Mouse (Mus musculus) common myeloid progenitor, adult 5-6 weeks (primary cell): Measurements from ENCODE around the gene Serinc4. TPM values are rescaled to one million over a fixed set of nuclear protein-coding genes. Genes with fewer than 3 reads are reported as not detected.

Experiments used
- ATAC-seq: replicated peaks from 2 replicates; pipeline ENCODE4 v1.8.0; 2016; ENCODE audit warnings: low read depth, mild to moderate bottlenecking, moderate TSS enrichment, inconsistent platforms; ENCODE audit not compliant: poor library complexity, severe bottlenecking
- total RNA-seq: library from RNA; stranded (forward); fragments of 200-1000, 187-1606 nt; gene quantifications from 2 replicates; pipeline ENCODE4 v1.2.3, GENCODE M21; 2017

Gene Serinc4
- total RNA-seq, 1 experiment from 2014 or later: 1.4 TPM

DNA sequence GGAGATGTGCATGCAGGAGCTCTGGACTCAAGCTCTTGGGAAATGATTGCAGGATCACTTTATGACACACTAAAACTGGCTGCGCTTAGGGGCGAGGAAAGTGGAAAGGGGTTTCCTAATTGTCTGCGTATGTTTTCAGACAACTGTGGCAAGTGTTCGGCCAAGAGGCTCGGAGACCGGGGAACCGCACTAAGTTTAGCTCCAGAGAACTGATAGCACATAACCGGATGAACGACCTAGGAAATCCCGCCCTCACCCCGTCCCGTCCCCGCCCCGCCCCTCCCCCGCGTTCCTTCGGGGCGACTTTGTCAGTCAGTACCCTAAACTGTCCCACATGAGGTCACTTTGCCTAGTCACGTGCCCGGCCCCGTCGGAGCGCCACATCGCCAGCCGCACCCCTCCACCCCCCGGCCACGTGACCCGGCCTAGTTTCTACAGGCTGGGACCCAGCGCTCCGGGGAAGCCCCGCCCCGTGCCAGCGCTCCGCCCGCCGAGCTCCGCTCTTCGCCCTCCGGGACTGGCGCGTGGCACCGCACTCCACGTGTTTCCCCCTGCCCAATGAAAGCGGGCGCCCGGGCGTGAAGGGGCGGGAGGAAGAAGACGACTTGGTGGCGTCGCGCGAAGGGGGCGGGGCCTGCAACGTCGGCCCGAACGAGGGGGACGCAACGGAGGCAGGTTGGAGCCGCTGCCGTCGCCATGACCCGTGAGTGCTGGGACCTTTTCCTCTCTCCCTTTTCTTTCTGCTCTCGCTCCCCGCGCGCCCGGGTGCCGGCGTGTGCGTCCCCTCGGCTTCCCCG lies 7.6 kb downstream of the Serinc4 start, which contains the start of gene Serf2:
Gene Serf2 (plus strand): TSS at position 457 of the 797 bp plus-strand sequence.
- ATAC-seq: peak; percentile 88

GRCm38 (mm10) chr2:121448136-121448535 lies 8.4 kb downstream of the Serinc4 start:
- ATAC-seq: no peak

- no peak for ATAC-seq
Measured at GRCm38 (mm10) chr2:121447006-121447405, 9.6 kb downstream of the Serinc4 start.

- no peak for ATAC-seq
Measured at GRCm38 (mm10) chr2:121446506-121446905, 10.1 kb downstream of the Serinc4 start.

DNA sequence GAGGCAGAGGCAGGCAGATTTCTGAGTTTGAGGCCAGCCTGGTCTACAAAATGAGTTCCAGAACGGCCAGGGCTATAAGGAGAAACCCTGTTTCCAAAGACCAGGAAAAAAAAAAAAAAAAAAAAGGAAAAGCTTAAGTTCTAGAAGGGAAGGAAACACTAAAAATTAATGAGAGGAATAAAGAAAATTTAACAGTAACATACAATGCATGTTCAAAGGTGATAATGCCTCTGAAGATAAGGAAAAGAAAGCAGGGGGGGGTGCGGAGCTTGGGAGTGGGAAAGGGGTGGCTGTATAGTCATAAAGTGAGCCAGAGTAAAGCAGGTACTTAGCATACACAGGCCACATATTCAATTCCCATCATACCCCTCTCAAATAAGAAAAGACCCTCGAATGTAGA lies 11.5 kb downstream of the Serinc4 start:
- no peak for ATAC-seq

- ATAC-seq: no peak
Measured at GRCm38 (mm10) chr2:121444178-121444577, 12.4 kb downstream of the Serinc4 start, which contains the start of gene Ell3. Ell3 (minus strand) TSS chr2:121444278.

- no peak for ATAC-seq
Measured at GRCm38 (mm10) chr2:121443068-121443349, 13.6 kb downstream of the Serinc4 start.

DNA sequence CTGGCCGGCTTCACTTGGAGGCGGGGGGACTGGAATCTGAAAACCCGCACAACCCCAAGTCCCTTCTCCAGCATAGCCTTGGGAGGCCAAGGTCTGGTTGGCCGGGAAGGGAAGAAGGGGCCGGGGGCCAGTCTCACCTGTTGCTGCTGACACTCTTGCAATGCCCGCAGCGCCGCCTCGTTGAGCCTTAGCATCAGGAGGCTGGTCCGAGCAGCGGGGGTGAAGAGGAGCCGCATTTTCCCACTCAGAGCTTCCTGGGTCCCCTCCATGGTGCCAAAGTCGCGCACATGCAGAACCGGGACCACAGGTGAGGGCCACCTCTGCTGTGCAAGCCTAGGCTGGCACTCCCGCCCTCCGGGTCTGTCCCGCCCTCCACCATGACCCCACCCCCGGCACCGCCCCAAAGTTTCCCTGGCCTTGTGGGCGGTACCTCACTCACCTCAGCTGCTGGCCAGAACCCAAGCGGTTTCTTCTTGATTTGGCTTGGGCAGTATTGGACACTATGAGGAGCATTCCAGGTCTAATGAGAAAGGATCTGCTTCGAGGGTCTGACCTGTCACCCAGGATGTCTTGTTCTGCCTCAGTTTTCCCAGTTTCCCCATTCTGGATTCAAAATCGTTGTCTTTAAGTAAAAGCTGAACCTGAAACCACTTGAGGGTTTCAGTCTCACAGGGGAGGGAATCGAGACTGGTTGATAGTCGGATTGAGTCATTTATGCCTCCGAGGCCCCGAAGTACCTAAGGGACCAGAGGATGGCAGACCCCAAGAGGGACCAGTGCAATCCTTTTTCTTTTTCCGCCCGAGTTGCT lies 14.1 kb downstream of the Serinc4 start:
- ATAC-seq: peak; percentile 79

- 0 out of 2 replicates have a peak, but pooled peaks have one; percentile 20 for ATAC-seq
Measured at GRCm38 (mm10) chr2:121441800-121442199, 14.8 kb downstream of the Serinc4 start.

GRCm38 (mm10) chr2:121440834-121441605 lies 15.6 kb downstream of the Serinc4 start:
- no peak for ATAC-seq

- no peak for ATAC-seq
Measured at GRCm38 (mm10) chr2:121439746-121440145, 16.8 kb downstream of the Serinc4 start.

DNA sequence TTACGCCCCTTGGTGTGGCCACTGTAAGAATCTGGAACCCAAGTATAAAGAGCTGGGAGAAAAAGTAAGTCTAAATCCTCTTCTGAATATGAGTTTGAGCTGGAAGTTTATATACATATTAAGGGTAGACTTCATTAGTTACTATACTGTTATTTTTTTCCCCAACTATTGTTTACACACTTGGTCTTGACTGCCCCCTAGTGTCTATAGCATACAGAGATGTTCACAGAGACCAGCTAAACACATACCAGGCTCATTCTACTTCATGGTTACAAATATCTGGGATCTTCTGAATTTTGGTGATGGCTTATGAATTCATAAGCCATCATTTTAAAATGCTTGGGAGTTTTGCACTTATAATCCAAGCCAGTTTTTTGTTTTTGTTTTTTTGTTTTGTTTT lies 21.7 kb downstream of the Serinc4 start:
- peak; percentile 60; the same call in 1 of the 2 replicates for ATAC-seq

DNA sequence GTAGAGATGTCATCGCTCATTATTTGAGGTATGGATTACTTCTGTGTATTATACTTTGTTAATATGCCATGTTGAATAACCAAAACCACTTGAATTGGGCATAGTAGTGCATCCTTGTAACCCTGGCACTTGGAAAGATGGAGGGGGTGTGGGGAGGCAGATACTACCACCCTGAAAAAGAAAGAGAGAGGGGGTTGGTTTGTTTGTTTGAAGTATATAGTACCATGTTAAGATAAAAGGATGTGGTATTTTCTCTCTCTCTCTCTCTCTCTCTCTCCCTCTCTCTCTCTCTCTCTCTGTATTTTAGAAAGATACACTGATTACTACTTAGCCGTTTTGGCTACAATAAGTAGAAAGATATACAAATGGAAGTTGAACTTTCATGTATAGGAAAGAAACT lies 30.7 kb downstream of the Serinc4 start:
- ATAC-seq: no peak

- no peak for ATAC-seq
Measured at GRCm38 (mm10) chr2:121423166-121423565, 33.4 kb downstream of the Serinc4 start.

GRCm38 (mm10) chr2:121418476-121418875 lies 38.1 kb downstream of the Serinc4 start:
- ATAC-seq: no peak

DNA sequence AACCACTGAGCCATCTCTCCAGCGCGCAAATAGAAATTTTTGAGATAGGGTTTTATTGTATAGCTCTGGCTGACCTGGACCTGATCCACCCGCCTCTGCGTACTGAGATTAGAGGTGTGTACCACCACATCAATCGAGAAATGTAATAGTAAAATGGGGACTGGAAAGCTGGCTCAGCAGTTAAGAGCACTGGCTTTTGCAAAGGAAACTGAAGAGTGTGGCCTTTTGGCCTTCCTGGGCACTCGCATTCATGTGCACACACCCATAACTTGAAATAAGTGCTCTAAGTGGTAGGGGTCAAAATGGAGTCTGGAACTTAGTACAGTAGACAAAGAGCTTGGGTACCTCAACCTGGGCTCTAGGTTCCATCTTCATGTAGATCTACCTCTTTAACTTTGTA lies 40.2 kb downstream of the Serinc4 start:
- no peak for ATAC-seq

- ATAC-seq: no peak
Measured at GRCm38 (mm10) chr2:121415591-121415990, 41.0 kb downstream of the Serinc4 start.

GRCm38 (mm10) chr2:121415103-121415502 lies 41.5 kb downstream of the Serinc4 start:
- no peak for ATAC-seq

DNA sequence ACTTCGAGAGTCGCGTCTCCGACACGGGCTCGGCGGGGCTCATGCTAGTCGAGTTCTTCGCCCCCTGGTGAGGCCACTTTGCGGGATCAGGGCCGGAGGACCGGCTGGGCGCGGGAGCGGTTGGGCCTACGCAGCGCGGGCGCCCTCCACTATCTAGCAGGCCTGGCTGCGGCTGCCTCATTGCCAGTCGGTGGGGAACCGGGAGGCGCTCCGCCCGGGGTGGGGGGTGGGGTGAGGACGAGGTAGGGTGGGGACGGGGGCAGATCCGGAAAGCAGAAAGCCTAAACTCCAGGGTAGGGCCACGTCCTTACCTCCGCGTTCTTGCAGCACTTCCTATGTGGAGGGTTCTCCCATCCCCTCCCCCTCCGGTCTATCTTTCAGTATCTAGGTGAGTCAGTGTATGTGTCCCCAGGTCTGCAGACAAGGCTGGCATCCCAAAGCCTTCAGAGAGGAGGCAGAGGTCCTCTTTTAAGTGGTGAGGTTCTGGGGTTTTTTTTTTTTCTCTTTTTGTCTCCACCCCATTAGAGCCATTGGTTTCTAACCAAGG lies 42.4 kb downstream of the Serinc4 start:
- 0 out of 2 replicates have a peak, but pooled peaks have one; percentile 6 for ATAC-seq

DNA sequence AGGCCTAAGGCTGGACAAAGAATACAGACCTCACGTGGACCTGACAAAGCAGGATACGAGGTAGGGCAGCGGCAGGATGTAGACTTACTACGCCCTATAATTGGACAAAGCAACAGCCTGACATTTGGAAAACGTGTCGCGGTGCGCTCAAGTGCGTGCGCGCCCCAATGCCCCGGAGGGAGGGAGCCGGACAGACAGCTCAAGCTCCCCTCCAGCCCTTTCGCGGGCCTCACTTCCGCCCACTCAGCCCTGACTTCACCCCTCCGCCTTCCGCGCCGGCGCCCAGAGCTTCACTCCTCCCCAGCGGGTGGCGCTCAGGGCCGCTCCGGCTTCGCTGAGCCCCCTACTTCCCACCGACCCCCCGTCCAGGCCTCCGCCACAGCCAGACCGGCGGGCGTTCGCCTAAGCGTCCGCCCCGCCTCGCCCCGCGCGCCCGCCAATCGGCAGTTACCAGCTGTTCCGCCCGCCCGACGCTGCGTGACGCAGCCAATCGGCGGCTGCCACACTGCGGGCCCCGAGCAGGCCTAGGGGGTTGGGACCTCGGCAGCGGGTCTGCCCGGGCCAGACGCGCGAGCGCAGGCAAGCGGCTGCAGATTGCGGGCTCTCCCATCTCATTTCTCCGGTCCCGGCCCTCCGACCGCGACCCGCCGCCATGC lies 43.1 kb downstream of the Serinc4 start, which contains the start of the genes Pdia3 and Catsper2:
Gene Pdia3 (plus strand): TSS at position 389 of the 656 bp plus-strand sequence.
Gene Catsper2 (minus strand): TSS at position 406 of the 656 bp plus-strand sequence.
- peak; percentile 92 for ATAC-seq
